Mouse (Mus musculus): ENCODE results near the gene Tubgcp6.

The Tubgcp6 gene

DNA sequence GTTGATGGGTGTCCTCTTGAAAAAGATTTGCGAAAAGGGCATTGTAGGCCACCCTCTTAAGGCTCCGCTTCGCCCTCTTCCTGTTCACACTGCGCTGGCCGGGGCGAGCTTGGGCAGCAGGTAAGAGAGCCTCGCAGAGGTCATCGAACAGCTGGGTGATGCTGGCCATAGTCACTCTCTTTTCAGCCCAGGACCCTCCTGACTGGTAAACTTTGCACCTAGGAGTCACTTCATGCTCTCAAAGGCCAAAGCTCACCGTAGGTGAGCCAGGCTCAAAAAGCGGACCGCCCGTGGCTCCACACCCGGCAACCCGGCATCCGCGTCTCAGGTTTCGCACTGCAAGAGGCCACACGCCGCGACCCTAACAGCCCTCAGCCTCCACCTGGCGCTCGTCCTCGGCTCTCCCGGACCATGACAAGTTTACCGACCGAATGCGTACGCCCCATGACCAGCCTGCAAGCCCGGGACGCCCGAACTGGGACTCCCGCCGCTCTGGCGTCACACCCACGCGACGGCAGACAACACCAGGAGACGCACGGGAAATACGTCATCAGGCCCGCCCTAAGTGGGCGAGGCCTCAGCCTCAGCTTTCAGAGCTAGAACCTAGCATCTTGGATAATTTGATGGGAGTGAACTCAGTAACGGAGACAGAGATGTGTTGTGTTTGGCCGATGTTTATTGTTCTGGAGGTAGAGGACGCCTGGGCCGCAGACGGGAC lies at the start of gene Tubgcp6:
Gene Tubgcp6, minus strand, starts transcription at position 464 of the 718 bp plus-strand sequence.
- DNase-seq = peak; percentile 95 to 96

DNA sequence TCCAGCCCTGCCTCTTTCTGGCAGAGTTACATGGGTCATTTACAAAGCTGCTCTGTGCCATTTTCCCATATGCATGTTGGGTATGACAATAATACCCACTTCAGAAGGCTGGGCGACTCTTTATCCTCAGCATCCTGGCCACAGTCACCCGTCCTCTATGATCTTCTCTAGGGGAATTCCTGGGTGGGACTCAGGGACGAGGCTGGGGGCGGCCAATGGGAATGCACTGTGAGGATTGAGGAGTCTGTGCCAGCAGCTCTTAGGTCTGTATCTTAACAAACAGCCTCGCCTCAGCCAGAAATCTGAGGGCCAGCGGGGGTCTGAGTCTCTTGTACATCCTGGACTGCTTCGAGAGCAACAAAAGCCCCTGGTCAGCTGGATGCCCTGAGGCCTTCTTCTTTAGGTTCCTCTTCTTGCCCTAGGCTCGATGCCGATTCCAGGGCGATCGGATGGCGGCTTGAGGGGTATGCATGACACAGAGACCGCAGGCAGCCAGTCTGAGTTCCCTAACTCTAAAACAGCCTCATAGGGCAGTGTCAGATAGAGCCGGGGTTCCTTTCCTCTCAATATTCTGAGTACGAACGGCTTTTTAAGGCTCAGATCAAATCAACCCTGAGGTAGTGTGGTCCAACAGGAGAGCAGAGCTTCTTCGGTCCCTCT lies 49.5 kb upstream of the Tubgcp6 start:
- DNase-seq = no peak

DNA sequence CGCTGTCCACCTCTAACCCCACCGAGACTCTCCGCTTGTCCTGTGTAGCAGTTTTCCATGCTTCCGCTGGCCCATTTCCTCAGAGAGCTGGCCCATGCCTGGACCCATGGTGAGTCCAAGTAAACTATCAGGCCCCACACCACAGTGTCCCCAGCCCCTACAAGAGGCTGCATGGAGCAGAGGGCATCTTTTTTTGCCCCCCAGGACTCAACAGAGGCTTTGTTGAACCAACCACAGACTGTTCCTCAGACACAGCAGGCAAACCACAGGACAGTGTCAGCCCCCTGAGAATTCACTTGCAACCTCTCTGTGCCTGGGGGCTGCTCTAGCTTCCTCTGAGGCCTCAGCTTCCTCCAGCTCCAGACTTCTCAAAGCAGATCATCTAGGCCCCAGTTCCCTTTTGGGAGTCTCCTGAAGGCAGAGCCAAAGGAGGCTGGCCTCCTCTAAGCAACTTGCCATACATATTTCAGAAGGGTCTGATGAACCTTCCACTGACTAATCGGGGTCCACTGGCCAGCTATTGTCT lies 48.7 kb upstream of the Tubgcp6 start:
- DNase-seq = no peak

DNA sequence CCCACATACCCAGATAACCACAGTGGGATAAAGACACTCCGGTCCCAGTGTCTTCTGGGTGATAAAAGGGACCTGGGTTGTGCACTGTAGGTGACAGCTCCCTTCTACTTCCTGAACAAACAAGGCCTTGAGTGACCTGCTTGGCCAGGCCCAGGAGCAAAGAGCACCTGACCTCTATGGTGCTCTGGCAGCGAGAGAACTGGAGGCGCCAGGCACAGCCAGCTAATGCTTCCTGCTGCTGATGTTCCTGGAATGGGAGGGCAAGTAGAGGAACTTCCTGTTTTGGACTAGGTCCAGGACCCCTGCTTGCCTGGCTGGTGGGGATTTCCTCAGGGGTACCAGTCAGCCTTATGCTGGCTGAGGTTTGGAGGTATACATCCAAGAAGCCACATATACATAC lies 47.2 kb upstream of the Tubgcp6 start:
- DNase-seq = peak in 1 of 2 experiments; percentile 68

DNA sequence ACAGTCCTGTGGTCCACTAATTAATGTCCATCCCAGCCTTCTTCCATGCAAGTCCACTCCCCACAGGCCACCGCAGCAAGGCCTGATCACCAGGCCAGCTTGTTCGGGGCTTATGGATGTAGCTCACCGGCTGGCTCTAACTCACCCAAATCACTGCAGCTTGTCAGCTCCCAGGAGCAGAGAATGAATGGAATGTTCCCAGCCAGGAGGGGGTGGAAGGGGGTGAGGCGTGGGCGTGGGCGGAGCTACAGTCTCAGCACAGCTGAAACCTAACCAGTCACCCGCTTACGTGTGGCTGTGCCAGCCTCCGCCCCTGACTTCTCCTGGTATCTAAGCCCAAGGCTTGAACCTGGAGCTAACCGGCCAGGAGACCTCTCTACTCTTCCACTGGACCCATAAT lies 46.5 kb upstream of the Tubgcp6 start:
- DNase-seq = peak; percentile 84 to 92

DNA sequence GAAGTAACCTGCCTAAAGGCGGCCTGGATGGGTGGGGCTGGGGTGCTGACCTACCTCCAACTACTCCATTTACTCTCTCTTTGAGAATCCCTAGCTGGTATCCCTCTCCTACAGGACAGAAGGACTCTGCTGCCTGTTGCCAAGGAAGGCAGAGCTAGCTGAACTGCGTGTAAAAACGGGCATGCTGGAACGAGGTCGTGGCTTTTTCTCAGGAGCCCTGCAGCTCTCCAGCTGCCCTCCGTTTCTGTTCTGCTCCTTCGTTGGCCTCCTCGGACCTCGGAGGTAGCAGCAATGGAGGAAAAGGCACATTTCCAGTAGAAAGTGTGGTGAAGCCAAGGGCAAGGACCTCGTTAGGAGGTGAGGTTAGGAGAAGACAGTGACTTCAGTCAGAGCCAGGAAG lies 46.0 kb upstream of the Tubgcp6 start:
- no peak for DNase-seq

DNA sequence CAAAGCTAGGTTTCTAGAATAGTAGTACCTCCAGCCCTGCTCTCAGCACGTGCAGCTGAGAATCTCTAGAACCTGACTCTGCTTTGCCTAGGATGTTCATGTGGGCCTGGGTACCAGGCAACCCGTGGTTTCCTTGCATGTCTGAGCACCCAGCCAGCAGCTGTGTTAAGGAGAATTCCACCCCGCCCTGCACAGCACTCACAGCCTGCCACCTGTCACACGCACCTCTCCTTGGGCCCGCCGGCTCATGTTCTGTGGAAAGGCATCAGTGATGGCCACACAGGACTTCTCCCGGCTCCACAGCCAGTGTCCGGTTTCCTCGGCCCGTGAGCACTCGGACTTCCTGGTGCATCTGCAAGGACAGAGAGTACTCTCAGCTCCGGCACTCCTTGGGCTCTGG lies 42.6 kb upstream of the Tubgcp6 start:
- no peak for DNase-seq

DNA sequence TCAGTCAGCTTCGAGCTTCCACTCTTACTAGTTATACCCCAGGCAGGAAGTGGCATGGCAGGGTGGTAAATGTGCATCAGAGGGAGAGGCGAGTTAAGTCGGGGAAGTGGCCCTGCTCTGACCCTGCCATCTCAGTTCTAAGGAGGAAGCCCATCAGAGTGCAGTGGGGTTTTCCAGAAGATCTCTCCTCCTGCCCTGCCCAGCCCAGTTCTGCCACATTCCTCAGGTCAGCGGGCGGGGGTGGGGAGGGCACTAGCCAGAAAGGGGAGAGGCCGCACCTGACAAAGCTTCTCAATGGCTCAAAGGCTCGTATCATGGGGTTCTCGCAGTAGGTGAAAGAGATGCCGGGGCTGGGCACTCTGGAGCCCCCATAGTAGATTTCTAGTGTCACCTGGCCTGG lies 38.5 kb upstream of the Tubgcp6 start:
- peak; percentile 52 to 76 for DNase-seq

DNA sequence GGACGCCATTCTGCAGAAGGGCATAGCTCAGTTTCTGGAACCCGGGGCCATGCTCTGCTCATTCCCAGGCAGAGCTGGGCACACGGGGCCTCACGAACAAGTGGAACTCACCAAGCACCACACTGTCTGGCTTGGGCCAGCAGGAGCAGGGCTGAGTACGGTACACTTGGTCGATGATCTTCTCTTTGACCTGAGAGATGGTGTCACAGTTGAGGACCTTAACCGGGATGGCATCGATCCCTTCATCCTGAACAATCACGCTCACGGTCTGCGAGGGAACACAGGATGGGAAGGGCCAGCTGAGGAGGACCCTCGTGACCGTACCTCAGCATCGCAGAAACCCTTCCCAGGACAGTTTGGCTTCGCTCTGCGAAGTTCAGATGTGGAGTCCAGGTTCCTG lies 35.6 kb upstream of the Tubgcp6 start:
- no peak for DNase-seq

DNA sequence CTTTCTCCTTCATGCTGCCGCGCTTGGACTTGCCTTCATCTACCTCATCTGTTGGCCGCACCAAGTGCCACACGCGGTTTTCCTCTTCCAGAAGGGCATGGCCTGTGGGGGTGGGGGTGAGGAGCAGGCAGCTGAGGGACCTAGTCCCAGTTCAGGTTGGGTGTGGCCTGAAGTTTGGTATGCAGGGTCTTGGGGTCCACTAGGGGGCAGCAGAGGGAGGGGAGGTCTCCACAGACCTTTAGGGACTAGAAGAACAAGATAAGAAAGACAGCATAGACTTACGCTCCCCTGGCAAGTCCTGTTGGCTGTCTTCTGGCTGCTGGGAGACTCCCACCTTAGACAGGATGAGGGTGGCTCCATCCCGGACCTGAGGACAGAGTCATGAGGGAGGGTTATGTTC lies 35.0 kb upstream of the Tubgcp6 start:
- peak; percentile 73 to 81 for DNase-seq

DNA sequence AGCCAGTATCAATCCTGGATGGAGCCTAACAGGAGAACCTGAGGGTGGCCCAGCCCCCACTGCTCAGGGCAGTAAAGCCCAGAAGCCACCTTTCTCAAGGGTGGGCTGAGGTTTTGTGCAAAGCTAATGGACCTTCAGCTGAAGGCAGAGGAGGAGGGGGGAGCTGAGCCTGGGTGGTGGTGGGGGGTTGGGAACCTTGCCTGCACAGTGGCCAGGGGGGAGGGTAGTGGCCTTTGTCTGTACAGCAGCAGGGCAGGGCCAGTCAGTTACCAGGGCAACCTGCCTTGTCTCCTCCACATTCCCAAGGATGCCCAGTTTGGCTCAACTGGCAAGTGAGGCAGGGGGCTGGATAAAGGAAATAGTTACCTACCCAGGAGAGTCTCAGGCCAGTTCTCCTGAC lies 29.4 kb upstream of the Tubgcp6 start:
- DNase-seq = no peak

DNA sequence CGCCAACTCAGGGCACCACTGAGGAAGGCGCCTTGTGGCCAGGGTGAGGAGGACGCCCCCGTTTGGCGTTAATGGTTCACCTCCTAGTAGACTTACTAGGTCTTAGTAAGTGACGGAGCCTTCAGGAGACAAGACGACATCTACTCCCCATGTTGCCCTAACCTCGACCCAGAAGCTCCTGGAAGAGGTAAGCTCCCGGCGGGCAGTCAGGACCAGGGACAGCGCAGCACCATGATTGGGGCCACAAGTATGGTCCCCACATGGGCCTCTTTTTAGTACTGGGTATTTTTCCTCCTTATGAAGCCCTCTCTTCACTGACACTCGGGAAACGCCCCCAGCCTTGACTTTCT lies 27.1 kb upstream of the Tubgcp6 start:
- DNase-seq = no peak

DNA sequence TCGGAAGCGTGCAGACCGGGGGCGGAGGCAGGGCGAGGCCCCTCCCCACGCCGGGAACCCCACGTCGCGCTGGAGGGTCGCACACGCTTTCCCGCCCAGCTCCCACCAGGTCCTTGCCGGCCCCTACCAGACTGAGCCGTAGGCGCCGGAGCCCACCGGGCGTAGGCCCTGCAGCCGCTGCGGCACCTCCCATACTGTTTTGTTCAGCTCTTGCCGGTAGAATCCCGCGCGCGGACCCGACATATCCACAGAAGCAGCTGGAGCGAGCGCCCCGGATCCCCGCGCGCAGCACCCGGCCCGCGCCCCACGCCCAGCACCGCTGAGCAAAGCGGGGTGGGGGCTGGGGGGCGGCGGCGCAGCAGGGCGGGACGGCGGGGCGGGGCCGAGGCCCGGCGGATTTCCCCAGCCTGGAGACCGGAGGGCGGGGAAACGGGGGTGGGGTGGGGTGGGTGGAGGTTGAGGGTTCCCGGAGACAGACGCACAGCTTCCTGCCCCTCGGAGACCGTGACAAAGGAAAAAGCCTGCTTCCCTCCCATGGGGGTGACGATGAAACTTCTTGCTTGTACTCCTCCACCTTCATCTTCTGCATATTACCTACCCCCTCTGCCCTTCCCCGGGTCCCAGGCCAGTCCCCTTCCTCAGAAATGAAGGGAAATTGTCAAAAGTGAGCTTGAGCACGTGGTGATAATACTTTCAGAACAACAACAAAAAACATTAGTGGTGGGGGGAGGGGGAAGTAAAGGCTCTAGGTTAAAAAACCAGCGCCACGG lies 26.5 kb upstream of the Tubgcp6 start, which contains the start of gene Mapk11:
Gene Mapk11, minus strand, starts transcription at position 358 of the 770 bp plus-strand sequence.
- peak; percentile 51 to 73 for DNase-seq

DNA sequence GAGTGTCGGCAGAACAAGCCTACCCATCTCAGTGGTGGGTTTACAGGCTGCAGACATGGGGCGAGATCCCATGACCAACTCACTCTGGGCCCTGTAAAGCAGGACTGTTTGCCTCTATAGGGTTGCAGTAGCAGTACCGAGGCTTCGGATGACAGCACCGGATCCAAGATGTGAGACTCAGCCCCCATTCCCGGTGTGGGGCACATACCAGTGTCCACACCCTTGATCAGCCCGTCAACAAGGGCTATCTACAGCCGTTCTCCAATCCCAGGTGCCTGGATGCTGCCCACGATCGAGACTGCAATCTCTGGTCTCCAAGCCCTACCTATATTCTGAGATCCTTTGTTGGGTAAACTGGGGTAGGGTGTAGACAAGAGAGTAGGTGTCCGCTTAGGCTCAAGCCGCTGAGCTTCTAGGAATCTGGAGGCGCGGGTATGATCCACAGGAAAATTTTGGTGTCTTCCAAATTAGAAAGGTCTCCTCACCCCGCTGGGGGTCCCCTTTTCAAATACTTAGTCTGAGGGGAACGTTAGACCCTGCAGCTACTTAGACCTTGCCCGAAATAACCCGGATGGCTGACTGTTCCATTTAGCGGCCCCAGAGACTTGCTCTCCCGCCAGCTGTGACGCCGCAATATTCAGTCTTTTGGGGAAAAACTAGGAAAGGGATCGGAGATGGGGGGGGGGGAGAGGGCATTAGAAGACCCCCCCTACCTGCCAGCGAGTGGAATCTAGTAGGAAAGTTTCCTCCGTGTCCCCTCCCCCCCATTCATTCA lies 25.8 kb upstream of the Tubgcp6 start:
- no peak for DNase-seq

DNA sequence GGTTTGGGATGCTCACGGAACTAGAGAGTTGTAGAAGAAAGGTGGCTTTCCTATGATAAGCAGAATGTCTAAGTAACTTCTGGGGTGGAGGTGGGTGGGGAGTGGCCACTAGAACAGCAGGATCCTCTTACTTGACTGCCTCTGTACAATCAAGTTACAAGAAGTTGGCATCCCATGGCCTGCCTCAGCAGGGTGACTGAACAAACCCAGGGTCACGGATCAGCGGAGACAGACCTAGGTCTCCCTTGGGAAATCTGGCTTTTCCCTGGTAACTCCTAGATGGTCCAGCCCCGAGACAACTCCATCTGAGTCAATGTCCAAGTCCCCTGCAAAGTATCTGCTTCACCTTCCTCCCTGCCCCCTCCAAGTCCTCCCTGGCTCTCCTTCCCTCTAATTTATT lies 25.0 kb upstream of the Tubgcp6 start:
- no peak for DNase-seq

DNA sequence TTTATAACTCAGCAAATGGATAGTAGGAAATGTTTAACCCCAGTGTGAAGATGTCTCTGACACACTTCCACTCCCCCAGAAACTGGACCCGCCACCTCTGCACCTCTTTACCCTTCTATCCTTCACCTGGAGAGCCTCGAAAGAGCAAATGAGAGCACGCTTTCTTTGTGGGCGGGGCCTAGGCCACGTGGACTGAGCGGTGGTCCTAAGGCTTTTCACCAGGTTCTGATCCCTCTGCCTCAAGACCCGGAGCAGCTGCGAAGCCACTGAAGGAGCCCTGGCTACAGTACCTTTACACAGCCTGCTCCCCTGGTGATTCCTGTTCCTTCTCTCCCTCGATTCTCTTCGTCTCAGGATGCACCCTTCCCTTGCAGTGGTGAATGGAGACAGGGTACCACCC lies 24.5 kb upstream of the Tubgcp6 start:
- DNase-seq = no peak

DNA sequence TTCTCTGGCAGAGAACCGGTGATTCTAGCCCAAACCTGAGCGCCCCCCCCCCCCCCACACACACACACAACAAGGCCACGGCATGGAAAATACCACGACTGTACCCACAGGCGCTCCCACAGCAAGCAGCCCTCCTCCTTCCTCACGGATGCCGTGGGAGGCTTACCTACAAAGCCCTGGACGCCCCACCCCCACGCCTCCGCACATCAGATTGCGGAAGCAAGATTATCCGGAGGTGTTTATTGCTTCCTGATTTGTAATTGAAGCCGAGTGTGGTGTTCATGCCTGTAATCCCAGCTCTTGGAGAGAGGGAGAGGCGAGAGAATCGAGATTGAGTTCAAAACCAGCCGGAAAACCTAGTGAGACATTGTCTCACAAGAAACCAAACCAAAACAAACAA lies 24.1 kb upstream of the Tubgcp6 start:
- DNase-seq = no peak

DNA sequence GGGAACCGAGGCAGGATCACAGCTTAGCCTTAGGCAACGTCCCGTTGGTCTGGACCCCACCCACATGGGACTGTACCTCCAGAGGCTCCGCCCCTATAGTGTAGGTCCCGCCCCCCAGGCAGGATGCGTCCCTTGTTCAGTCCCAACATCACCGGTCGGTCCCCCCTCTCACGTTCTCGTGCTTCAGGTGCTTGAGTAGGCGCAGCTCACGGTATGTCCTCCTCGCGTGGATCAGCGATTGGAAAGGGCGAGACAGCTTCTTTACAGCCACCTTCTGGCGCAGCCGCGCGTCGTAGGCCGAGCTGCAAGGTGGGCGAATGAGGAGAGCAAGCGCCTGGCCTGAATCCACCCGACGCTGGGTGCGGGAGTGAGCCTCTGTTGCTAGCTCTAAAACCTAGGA lies 23.6 kb upstream of the Tubgcp6 start:
- DNase-seq = peak; percentile 62 to 66

DNA sequence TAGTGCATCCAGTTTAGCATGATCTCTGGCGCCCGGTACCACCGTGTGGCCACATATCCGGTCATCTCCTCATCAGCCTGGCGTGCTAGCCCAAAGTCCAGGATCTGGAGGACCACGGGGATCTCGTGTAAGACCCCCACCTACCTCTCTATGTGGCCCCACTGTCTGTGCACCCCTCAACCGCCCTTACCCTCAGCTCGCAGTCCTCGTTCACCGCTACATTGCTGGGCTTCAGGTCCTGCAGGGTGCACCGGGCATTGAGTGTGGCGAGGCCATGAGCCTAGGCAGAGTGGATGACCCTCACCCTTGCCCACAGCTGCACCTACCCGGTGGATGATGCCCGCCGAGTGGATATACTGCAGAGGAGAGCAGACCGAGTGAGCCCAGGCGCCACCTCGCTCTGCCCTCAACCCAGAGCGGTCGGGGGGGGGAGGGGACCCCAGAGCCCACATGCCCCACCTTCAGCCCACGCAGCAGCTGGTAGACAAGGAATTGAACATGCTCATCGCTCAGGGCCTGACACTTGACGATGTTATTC lies 23.0 kb upstream of the Tubgcp6 start:
- no peak for DNase-seq

DNA sequence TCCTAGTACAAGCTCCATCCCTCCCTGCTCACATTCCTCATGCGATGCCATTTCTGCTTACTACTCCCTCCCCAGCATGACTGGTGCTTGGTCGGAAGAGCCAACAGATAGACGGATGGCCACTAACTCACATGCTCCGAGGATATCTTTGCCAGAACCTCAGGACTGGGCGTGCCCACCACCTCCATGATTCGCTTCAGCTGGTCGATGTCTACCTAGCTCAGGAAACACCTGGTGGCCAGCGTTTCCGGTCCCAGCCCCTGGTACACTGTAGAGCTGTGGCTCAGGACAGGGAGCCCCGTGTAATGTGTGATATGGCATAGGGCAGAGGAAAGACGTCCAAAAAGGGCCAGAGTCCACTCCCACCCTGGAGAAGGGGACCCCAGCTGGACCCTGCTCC lies 22.1 kb upstream of the Tubgcp6 start:
- DNase-seq = no peak

DNA sequence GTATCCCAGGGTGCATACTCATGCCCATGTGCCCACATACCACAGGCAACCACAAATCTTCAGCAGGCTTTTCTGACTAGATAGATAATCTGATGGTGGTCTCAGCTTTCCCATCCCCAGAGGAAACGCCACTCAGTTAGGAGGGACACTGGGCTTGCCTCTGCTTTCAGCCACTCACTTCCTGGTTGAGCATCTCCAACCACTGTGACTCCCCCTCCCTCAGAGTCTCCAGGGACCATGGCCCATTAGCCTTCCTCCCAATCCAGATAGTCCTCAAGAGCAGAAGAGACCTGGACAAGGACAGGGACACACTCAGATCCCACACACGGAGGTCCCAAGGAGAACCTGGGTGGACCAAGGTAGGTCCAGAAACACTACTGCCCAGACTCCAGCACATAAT lies 20.2 kb upstream of the Tubgcp6 start:
- no peak for DNase-seq

DNA sequence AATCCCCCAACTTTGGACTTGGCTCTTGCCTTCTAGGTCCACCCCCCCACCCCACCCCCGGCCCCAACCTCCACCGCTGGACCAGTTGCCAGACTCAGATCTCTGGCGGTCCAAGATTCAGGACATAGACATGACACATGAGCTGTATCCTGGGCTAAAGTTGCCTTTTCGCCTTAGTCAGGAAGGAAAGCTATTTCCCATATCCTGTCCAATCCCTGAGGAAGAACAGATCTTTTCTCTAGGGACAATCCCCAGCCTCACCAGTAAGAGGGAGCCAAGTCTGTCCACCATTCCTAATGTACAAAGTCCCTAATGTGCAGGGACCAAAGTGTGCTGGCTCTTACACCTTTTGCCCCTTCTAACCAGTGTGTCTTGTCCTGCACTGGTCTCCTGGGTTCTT lies 19.0 kb upstream of the Tubgcp6 start:
- DNase-seq = no peak

DNA sequence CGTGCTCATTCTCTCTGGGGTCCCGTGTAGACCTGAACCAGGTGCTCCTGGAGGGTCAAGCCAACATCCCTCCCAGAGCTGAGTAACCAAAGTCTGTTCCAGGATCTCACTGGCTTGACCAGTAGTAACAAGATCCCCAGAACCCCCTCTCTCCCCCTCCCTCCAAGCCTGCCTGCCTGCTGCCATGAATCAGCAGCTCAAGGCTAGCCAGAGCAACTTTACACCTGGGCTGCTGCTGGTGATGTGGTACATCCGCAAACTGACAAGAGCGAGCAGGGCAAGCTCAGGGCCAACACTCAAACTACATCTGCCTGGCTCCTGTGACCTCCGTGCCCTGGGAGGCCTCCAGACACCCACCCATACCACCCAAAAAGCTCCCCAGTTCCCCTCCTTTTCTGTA lies 18.5 kb upstream of the Tubgcp6 start:
- no peak for DNase-seq

Data from lung, postnatal 4 days (tissue).